Mouse (Mus musculus) spleen, postnatal 4 days (tissue): Measurements from ENCODE around the gene Serbp1.

ENCODE experiments used
- DNase-seq, 2 experiments: peaks; one replicate each; pipeline ENCODE4 v3.0.0; 2022; ENCODE audit warnings: low spot score in 2 of 2

The Serbp1 gene

DNA sequence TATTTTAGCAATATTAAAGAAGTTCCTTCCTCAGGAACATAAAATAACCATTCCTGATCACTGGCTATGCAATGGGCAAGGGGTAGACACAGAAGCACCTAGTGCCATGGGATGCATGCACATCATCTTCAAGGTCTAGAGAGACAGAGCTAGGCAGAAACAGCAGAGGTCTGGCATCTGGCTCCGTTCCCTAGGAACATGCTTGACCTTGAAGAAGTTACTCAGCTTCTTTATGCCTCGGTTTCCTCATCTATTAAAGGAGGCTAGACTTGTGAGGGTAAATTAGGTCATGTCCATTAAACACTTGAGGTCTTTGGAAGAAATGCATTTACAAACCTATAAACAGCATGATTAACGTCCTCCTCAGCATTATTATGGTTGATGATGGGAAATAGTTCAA, 2.3 kb upstream of the Serbp1 start:
- DNase-seq: no peak

- DNase-seq: no peak
Observed at GRCm38 (mm10) chr6:67236491-67237234, 1.3 kb upstream of the Serbp1 start.

- no peak for DNase-seq
Observed at GRCm38 (mm10) chr6:67241263-67241662, 3.3 kb downstream of the Serbp1 start.

GRCm38 (mm10) chr6:67243765-67244420, 5.9 kb downstream of the Serbp1 start:
- no peak for DNase-seq

GRCm38 (mm10) chr6:67244451-67244850, 6.5 kb downstream of the Serbp1 start:
- no peak for DNase-seq

DNA sequence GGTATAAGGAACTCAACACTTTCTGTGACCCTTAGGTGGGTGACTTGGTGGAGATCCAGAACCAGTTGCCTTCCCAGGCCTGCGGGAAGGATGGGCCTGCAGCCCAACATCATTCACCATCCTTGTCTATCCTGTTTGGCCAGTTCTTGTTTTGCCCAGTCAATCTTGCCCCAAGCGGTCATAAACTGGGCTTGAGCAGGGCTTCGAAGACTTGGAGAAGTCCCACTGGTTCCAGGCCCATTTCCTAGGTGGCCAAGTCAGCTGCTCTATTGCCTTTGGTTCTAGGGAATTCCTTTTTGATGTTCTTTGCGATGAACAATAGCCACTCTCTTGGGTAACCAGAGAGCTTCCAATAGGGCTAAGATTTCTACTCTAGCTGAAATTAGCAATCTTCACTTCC, 13.1 kb downstream of the Serbp1 start:
- no peak for DNase-seq

GRCm38 (mm10) chr6:67264935-67265334, 27.0 kb downstream of the Serbp1 start:
- DNase-seq: no peak

DNA sequence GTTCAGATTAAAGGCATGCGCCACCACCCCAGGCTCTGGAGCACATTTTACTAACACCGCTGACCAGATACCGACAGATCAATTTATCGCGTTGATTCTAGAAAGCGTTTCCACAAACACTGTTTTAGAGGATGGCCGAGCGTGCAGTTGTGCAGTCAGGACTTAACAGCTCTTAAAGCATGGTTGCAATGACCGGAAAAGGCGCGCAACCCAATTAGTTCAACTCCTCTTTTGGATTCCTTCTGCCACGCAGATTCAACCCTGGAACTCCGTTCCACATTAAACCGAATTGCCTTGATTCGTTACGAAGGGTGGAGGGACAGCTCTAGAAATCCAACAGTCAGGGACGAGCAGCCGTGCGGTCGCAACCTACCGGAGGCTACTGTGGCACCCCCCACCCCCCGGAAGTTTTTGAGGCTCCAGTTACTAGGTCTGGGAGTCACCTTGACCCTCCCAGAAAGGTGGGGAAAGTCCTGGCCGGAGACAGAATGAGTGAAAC, 28.2 kb downstream of the Serbp1 start:
- no peak for DNase-seq

GRCm38 (mm10) chr6:67266664-67267407, 28.9 kb downstream of the Serbp1 start:
- DNase-seq: peak; percentile 95

- peak; percentile 55 to 80 for DNase-seq
Observed at GRCm38 (mm10) chr6:67267408-67268244, 29.6 kb downstream of the Serbp1 start.

GRCm38 (mm10) chr6:67268245-67268612, 30.3 kb downstream of the Serbp1 start:
- no peak for DNase-seq

GRCm38 (mm10) chr6:67268983-67269382, 31.0 kb downstream of the Serbp1 start:
- DNase-seq: no peak

GRCm38 (mm10) chr6:67269459-67269858, 31.5 kb downstream of the Serbp1 start:
- no peak for DNase-seq

DNA sequence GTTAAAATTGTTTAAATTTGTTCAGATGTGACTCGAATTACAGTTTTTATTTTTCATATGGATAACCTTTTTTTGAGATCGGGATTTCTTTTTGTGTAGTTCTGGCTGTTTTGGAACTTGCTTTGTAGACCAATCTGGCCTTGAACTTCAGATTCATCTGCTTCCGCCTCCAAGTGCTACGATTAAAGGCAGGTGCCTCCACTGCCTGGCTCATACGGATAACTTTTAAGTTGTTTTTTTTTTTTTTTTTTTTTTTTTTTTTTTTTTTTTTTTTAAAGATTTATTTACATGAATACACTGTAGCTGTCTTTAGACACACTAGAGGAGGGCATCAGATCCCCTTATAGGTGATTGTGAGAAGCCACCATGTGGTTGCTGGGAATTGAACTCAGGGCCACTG, 40.0 kb downstream of the Serbp1 start:
- DNase-seq: no peak

GRCm38 (mm10) chr6:67281614-67282197, 43.7 kb downstream of the Serbp1 start:
- peak in 1 of 2 experiments; percentile 60 for DNase-seq

GRCm38 (mm10) chr6:67282897-67283296, 44.9 kb downstream of the Serbp1 start:
- no peak for DNase-seq

DNA sequence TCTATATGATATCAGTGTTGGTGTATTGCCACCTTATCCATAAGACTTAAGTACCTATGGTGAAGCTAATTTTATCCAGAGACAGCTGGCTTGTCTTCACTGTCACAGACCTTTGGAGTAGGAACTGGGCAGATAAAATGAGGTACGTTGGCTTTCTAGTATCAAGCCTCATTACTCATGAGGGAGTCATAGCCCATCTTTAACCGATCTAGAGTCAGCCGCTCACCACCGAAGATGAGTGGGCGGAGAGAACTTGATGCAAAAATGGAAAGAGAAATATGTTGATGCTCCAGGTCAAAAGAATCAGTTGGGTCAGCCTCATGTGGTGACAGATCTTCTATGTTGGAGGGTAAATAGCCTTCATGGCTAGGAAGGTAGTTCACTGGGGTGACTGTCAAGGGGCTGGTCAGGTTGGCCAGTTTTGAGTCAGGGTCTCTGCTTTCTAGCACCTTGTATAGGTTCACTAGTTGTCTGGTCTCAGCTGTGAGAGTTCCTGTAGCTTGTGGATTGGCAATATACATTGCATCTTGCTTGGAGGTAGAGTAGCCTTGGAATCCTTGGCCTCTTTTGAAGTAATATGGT, 54.2 kb downstream of the Serbp1 start:
- DNase-seq: no peak

- DNase-seq: no peak
Observed at GRCm38 (mm10) chr6:67296126-67296525, 58.1 kb downstream of the Serbp1 start.

- no peak for DNase-seq
Observed at GRCm38 (mm10) chr6:67298742-67299141, 60.8 kb downstream of the Serbp1 start.

DNA sequence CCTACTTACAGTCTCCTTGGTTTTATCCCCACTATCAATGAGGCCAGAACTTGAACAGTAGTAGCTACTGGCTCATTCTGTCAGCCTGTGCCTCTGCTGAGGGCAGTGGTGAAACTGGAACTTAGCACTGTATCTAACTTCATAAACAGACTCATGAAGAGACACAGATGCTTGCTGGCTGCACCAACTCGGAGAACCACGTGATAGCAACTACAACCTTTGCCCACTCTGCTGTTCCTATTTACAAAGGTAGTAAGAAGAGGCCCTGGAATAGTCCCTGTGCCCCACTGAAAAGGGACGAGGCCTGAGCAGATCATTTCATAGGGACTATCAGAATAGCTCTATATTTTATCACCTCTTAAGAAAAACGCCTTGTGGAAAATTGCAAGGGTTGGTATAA, 62.3 kb downstream of the Serbp1 start:
- DNase-seq: no peak

DNA sequence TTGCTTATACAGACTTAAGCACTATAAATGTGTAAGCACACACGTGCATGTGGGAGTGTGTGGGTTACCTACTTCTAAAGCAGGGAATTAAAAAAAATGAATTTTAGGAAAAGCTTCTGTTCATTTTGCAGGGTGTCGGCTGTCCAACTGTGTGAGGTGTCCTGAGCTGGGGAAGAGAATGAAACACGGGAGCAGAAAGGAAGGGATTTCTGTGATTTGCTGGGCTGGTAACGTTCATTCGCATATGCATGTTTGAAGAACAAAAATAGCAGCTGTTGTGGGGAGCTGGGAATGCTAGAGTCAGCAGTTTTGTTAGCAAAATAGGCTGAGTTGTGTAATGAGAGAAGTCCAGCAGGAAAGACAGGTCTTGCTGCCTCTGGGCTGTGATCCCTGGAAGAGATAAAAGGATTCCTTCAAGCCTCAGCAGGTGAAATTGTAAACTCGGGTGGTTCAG, 62.8 kb downstream of the Serbp1 start:
- DNase-seq: no peak
